Mouse (Mus musculus) CH12.LX (cell line): ENCODE measurements at regions not wholly inside any gene's neighbourhood (a gene's known extent, or its start where the extent isn't known, plus 50 kb on each side); places are given as distances from the start of the nearest gene placed in this dataset.

ENCODE experiments used
- DNase-seq: peaks from one replicate; pipeline ENCODE4 v3.0.0-alpha.2; 2013; ENCODE audit errors: extremely low read depth
- H3K27ac ChIP-seq: 2 replicates; pipeline ENCODE4 v1.5.1; 2012; ENCODE audit warnings: low read depth, mild to moderate bottlenecking, control low read depth, moderate library complexity; ENCODE audit not compliant: insufficient read depth
- H3K27me3 ChIP-seq: replicated peaks from 2 replicates; pipeline ENCODE3; 2012; ENCODE audit warnings: inconsistent platforms
- H3K36me3 ChIP-seq, 2 experiments: replicated peaks in 1 of 2; 2 replicates each; pipeline versions ENCODE3 to v1.6.1; 2012; ENCODE audit warnings: inconsistent platforms in 1 of 2, low read length in 1 of 2, mild to moderate bottlenecking in 1 of 2, mixed read lengths in 1 of 2, moderate library complexity in 1 of 2; ENCODE audit not compliant: control insufficient read depth in 1 of 2, insufficient read depth in 1 of 2
- H3K4me1 ChIP-seq, 2 experiments: 2 replicates each; pipeline ENCODE4 v1.6.1; 2012; ENCODE audit warnings: inconsistent platforms in 1 of 2, moderate library complexity in 1 of 2; ENCODE audit not compliant: insufficient read depth in 2 of 2, control insufficient read depth in 1 of 2
- H3K4me2 ChIP-seq: 2 replicates; pipeline ENCODE4 v1.6.1; 2012; ENCODE audit warnings: low read depth, mild to moderate bottlenecking, control low read depth; ENCODE audit not compliant: poor library complexity, insufficient read depth, severe bottlenecking
- H3K4me3 ChIP-seq, 3 experiments: fragments of 150-350 bp in 1 of 3; sonication (generic) in 1 of 3; replicated peaks in 1 of 3; 2 replicates each; pipeline versions ENCODE3 to v1.5.1; 2011 to 2012; ENCODE audit warnings: low read depth in 2 of 3, low read length in 2 of 3, mild to moderate bottlenecking in 2 of 3, moderate library complexity in 2 of 3, control low read depth in 1 of 3, improper control_type of control experiment in 1 of 3, inconsistent platforms in 1 of 3, mixed read lengths in 1 of 3; ENCODE audit not compliant: poor library complexity in 1 of 3
- H3K79me2 ChIP-seq: replicated peaks from 2 replicates; pipeline ENCODE4 v1.6.1; 2012; ENCODE audit warnings: mild to moderate bottlenecking, moderate library complexity; ENCODE audit not compliant: control insufficient read depth, poor library complexity, insufficient read depth, severe bottlenecking; ENCODE audit errors: extremely low read depth
- H3K9ac ChIP-seq: 2 replicates; pipeline ENCODE4 v1.6.1; 2012; ENCODE audit warnings: low read depth, mild to moderate bottlenecking, control low read depth, moderate library complexity; ENCODE audit not compliant: insufficient read depth
- H3K9me3 ChIP-seq: replicated peaks from 2 replicates; pipeline ENCODE3; 2012; ENCODE audit warnings: low read length, inconsistent platforms, mixed read lengths
- BHLHE40 ChIP-seq: IDR thresholded peaks from 2 replicates; pipeline ENCODE4 v1.6.1; 2011; ENCODE audit warnings: mild to moderate bottlenecking, low read depth, low read length, improper control_type of control experiment
- HCFC1 ChIP-seq: IDR thresholded peaks from 2 replicates; pipeline ENCODE4 v1.6.1; 2012; ENCODE audit warnings: low read depth, mild to moderate bottlenecking, inconsistent platforms, low read length, improper control_type of control experiment
- KAT2A ChIP-seq: IDR thresholded peaks from 2 replicates; pipeline ENCODE4 v1.6.1; 2012; ENCODE audit warnings: low read length, improper control_type of control experiment, inconsistent platforms; ENCODE audit not compliant: insufficient replicate concordance
- MAFK ChIP-seq: IDR thresholded peaks from 2 replicates; pipeline ENCODE4 v1.6.1; 2011; ENCODE audit warnings: low read length, improper control_type of control experiment; ENCODE audit not compliant: insufficient replicate concordance
- MAX ChIP-seq: IDR thresholded peaks from 2 replicates; pipeline ENCODE4 v1.6.1; 2011; ENCODE audit warnings: low read length, improper control_type of control experiment
- MEF2A ChIP-seq: IDR thresholded peaks from 2 replicates; pipeline ENCODE4 v1.6.1; 2014; ENCODE audit warnings: low read depth, mild to moderate bottlenecking, inconsistent platforms, low read length, improper control_type of control experiment, borderline replicate concordance
- MXI1 ChIP-seq: IDR thresholded peaks from 2 replicates; pipeline ENCODE4 v1.6.1; 2011; ENCODE audit warnings: mild to moderate bottlenecking, low read depth, low read length, improper control_type of control experiment
- MYC ChIP-seq: IDR thresholded peaks from 2 replicates; pipeline ENCODE4 v1.6.1; 2011; ENCODE audit warnings: low read depth, mild to moderate bottlenecking, improper control_type of control experiment, low read length
- NRF1 ChIP-seq: IDR thresholded peaks from 2 replicates; pipeline ENCODE4 v1.6.1; 2014; ENCODE audit warnings: low read depth, mild to moderate bottlenecking, inconsistent platforms, low read length, improper control_type of control experiment, moderate library complexity
- POLR2AphosphoS2 ChIP-seq: IDR thresholded peaks from 2 replicates; pipeline ENCODE4 v1.6.1; 2011; ENCODE audit warnings: low read depth, low read length, improper control_type of control experiment
- SMC3 ChIP-seq: IDR thresholded peaks from 2 replicates; pipeline ENCODE4 v1.6.1; 2011; ENCODE audit warnings: low read depth, low read length, improper control_type of control experiment
- USF1 ChIP-seq: IDR thresholded peaks from 2 replicates; pipeline ENCODE4 v1.6.1; 2014; ENCODE audit warnings: low read depth, mild to moderate bottlenecking, inconsistent platforms, low read length, improper control_type of control experiment
- USF2 ChIP-seq: conservative IDR thresholded peaks from 2 replicates; pipeline ENCODE4 v1.6.1; 2011; ENCODE audit warnings: low read depth, low read length, improper control_type of control experiment
- ZKSCAN1 ChIP-seq: IDR thresholded peaks from 2 replicates; pipeline ENCODE4 v1.6.1; 2012; ENCODE audit warnings: low read depth, inconsistent platforms, low read length, improper control_type of control experiment, borderline replicate concordance
- ZMIZ1 ChIP-seq: IDR thresholded peaks from 2 replicates; pipeline ENCODE4 v1.6.1; 2012; ENCODE audit warnings: low read depth, mild to moderate bottlenecking, inconsistent platforms, low read length, improper control_type of control experiment
- dilution Hi-C: fragments of 300-500 bp; cut with MboI; formaldehyde crosslinking; loops from 2 replicates; pipeline ENCODE4 v1.14.3; 2020; ENCODE audit warnings: low sequenced_read_pairs; ENCODE audit not compliant: extremely low pct_unique_long_range_greater_than_20kb, extremely low pct_ligation_motif_present
- in situ Hi-C: fragments of 300-500 bp; cut with MboI; formaldehyde crosslinking; loops from 3 replicates; pipeline ENCODE4 v1.14.3; 2019; ENCODE audit warnings: low sequenced_read_pairs, low pct_ligation_motif_present, low pct_unique_long_range_greater_than_20kb, mixed read lengths

- Histone ChIP-seq H3K27me3 (no peaks in the 10 kb centered on the region), H3K9ac (no peak overlapping the region), H3K79me2 (no peaks in the 10 kb centered on the region), H3K4me1 (peaks cover 2 to 34% of the 10 kb centered on the region in 2 experiments; a peak in 2 of 4 replicates), H3K9me3 (no peaks in the 10 kb centered on the region), H3K27ac (no peak overlapping the region), H3K4me2 (no peak overlapping the region), H3K36me3 (no peaks in the 10 kb centered on the region), H3K4me3 (no peak overlapping the region)
- TF ChIP-seq BHLHE40 (no peak), HCFC1 (no peak), MEF2A (no peak), MAX (no peak), POLR2AphosphoS2 (no peak), ZKSCAN1 (no peak)
- no peak for DNase-seq
- dilution Hi-C loops, result no loop called here
- in situ Hi-C loops, result no loop called here
Observed at GRCm38 (mm10) chr13:44407307-44407706, 322.0 kb upstream of the Jarid2 start.

- H3K9me3 ChIP-seq, result no peaks in the 10 kb centered on the region
- no peaks in the 10 kb centered on the region for H3K36me3 ChIP-seq
- H3K4me2 ChIP-seq, result no peak overlapping the region
- peaks cover 5 to 38% of the 10 kb centered on the region in 2 experiments for H3K4me1 ChIP-seq
- in situ Hi-C loops, result no loop called here
- no peaks in the 10 kb centered on the region for H3K27me3 ChIP-seq
- dilution Hi-C loops, result no loop called here
- H3K9ac ChIP-seq, result no peak overlapping the region
- no peak overlapping the region for H3K4me3 ChIP-seq
- no peak overlapping the region for H3K27ac ChIP-seq
- TF ChIP-seq SMC3 (no peak), MXI1 (no peak), MYC (no peak), MAFK (no peak), KAT2A (no peak), ZMIZ1 (no peak), HCFC1 (no peak), NRF1 (no peak), USF1 (no peak), USF2 (no peak)
- no peak for DNase-seq
- H3K79me2 ChIP-seq, result no peaks in the 10 kb centered on the region
Observed at GRCm38 (mm10) chr13:44408619-44408959, 320.7 kb upstream of the Jarid2 start.
